Mouse (Mus musculus) spleen, postnatal 36 days (tissue): ENCODE data around the gene Wdr66.

Experiments used
- DNase-seq, 2 experiments: peaks; one replicate each; pipeline ENCODE4 v3.0.0; 2022; ENCODE audit warnings: low spot score in 2 of 2, mixed read lengths in 1 of 2

Gene Wdr66

GRCm38 (mm10) chr5:123357253-123357652 is 105.4 kb downstream of the Wdr66 start:
- no peak for DNase-seq

GRCm38 (mm10) chr5:123359431-123359830 is 107.5 kb downstream of the Wdr66 start:
- no peak for DNase-seq

GRCm38 (mm10) chr5:123362911-123363310 is 111.0 kb downstream of the Wdr66 start:
- DNase-seq, result no peak

GRCm38 (mm10) chr5:123364302-123364971 is 112.5 kb downstream of the Wdr66 start:
- no peak for DNase-seq

- DNase-seq, result no peak
Observed at GRCm38 (mm10) chr5:123368869-123369488, 117.1 kb downstream of the Wdr66 start.

- no peak for DNase-seq
Observed at GRCm38 (mm10) chr5:123370049-123370448, 118.1 kb downstream of the Wdr66 start.

GRCm38 (mm10) chr5:123375262-123375661 is 123.4 kb downstream of the Wdr66 start:
- no peak for DNase-seq

- no peak for DNase-seq
Observed at GRCm38 (mm10) chr5:123375793-123376452, 124.0 kb downstream of the Wdr66 start.

GRCm38 (mm10) chr5:123376569-123376968 is 124.7 kb downstream of the Wdr66 start:
- peak; percentile 58 to 63 for DNase-seq
